Mouse (Mus musculus) spleen, postnatal 10 days (tissue): ENCODE data around the gene Ttbk1.
"Not testable (repeated sequence)": the region's sequence is repeated elsewhere in the genome, so short reads cannot be mapped to it uniquely, and the experiment has no call there.

Source experiments
- DNase-seq, 2 experiments: peaks; one replicate each; pipeline ENCODE4 v3.0.0; 2021 to 2022; ENCODE audit warnings: low spot score in 2 of 2

Ttbk1 gene

DNA sequence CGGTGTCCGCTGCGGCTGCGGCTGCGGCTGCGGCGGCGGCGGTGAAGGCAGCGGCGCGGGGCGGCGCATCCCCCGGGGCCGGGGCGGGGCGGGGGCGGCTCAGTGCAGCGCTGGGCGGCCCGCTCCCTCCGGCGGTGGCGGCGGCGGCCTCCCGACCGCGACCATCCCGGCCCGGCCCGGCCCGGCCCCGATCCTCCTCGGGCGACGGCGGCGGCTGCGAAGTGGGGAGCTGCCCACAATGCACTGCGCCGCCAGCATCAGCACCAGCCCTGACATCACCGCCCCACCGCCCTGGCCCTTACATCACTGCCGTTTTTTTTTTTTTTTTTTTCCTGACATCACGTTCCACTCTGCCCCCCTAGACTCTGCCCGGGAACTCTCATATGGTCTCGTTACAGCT, at the start of gene Ttbk1:
Gene Ttbk1, minus strand, starts transcription at position 245 of the 400 bp plus-strand sequence.
- DNase-seq, result no peak

DNA sequence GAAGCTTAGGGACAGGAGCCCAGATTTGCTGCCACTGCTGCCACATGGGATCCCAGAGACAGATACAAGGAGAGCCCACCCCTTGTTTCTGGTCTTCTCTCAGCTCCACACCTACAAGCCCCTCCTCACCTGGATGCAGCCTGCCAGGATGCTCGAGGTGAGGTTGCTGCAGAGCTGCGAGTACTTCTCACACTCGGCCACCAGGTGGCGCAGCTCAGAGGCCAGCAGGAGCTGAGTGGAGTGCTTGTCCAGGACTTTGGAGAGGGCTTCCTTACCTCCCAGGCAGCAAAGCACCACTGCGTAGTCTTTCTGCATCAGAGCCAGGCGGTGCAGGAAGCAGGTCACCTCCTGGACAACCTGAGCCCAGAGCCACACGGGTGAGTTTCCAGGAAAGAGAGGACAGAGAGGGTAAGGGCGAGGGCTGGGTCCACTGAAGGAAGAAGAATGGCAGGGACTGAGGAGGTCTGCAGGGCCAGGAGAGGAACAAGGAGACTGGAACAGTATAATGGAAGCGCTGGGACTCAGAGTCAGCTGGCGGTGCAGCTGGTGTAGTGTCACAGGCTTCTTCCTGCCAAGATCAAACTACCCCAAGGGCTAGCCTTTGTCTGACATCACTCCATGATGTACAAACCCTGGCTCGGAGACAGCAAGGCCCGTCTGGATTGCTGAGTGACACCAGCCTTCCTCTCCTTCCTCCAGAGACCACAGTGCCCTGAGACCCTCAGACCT, 38.3 kb upstream of the Ttbk1 start:
- DNase-seq, result peak; percentile 69 to 82

DNA sequence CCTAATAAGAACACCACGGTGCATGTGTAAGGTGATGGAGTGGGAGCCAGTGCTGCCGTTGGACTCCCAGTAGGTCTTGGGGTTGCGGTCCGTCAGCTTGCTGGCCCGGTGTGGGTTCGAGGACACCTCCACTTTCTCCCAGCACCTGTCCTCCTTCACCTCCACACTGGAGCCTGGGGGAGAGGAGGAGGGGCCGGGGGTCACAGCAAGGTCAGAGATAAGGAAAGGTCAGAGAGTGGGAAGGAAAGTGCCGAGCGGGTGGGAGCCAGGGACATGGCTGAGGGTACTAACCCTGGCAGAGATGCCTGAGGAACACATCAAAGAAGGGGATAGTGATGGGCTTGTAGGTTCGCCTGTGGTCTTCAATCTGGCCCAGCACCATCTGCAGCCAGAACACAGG, 37.6 kb upstream of the Ttbk1 start:
- no peak for DNase-seq

GRCm38 (mm10) chr17:46521963-46522668, 34.6 kb upstream of the Ttbk1 start:
- peak in 1 of 2 experiments; percentile 13 for DNase-seq

DNA sequence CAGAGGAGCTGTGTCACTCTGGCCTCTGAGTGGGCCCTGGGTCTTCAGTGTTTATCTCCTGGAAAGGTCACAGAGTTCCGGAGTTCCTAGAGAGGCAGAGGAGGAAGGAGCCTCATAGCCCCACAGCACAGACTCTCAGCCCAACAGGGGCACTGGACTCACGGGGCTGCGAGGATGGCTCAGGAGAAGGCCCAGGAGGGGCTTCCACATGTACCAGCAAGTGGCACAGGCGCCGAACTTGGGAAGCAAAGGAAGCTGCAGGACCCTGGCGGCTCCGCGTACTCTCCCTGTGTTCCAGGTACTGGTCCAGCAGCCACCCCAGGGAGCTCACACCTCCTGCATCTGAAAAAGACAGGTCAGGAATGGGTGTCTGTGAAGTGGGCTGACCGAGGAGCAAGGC, 33.7 kb upstream of the Ttbk1 start:
- no peak for DNase-seq

DNA sequence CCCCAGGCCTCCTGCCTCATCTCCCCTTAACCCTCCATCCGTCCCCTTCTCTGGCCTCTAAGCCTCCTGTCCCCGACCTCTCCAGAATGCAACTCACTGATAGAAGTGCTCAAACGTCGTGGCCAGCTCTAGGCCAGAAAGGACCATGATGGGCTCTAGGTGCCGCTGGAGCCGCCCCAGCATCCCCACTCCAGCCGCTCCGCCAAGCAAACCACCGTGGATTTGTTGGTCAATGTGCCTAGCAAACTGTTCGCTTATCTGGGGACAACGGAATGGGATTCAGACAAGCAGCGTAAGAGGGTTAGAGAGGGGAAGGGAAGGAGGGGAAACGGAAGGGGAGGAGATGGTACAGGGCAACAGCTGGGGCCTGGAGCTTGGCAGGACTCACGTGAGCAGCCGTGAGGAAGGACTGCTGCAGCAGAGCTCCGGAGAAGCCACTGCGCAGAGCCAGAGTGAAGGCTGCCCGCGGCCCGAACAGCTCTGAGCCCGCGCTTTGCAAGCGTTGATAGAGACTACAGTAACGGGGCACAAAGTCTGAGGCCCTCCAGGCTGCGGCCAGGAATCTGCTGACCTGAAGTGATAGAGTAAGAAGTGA, 33.0 kb upstream of the Ttbk1 start:
- DNase-seq, result no peak

- no peak for DNase-seq
Observed at GRCm38 (mm10) chr17:46519971-46520370, 32.5 kb upstream of the Ttbk1 start.

- no peak for DNase-seq
Observed at GRCm38 (mm10) chr17:46513329-46513728, 25.9 kb upstream of the Ttbk1 start.

GRCm38 (mm10) chr17:46511059-46511710, 23.7 kb upstream of the Ttbk1 start:
- no peak for DNase-seq

GRCm38 (mm10) chr17:46505617-46506016, 18.1 kb upstream of the Ttbk1 start:
- no peak for DNase-seq

DNA sequence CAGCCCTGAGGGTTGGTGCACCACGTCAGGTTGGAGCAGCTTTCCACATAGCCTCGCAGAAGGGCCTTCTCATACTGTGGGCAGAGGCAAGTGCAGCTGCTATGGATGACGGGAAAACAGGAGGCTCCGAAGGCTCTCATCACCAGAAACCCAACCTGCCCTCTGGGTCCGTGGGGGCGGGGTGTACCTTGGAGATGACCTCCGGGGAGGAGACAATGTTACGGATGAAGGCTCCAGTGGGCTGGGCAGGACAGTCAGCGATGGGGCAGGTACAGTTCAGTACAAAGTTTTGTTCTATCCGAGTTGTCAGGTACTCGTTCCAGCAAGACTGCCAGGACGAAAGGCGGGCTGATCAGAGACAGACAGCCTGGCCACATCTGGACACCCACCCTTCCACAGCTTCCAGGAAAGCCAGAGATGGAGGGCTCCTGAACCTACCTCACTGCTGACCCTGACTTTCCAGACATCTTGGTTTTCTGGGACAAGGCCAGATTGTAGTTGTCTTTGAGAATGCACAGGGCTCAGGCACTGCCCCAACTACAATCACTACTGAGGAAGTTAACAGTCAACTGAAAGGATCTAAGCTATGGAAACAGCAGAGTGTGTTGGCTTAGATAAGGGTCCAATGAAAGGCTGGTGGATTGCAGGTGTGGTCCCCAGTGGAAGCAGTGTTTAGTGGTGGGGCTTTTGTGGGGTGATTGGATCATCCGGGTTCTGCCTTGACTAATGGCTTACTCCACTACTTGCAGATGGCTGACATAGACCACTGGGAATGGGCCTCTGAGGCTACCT, 16.6 kb upstream of the Ttbk1 start:
- DNase-seq, result no peak

DNA sequence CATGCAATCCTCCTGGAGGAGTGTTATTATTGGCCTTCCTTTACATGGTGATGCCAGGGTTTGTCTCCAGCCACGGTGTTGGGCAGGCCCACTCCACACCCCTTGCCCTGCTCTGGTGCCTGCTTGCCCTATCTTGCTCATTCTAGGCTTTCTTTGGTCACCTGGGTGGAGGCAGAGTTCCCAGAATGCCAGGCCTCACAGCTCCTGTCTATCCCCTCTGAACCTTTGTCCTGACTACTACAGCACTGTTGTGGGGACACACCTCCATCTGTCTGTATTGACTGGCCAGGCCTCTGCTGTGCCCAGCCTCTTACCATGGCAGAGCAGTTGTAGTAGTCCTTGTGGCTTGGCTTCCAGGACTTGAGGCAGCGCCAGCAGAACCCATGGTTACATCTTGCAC, 15.3 kb upstream of the Ttbk1 start:
- no peak for DNase-seq

GRCm38 (mm10) chr17:46497956-46498355, 10.5 kb upstream of the Ttbk1 start:
- DNase-seq, result no peak

- peak; percentile 33 to 67 for DNase-seq
Observed at GRCm38 (mm10) chr17:46496623-46497434, 9.4 kb upstream of the Ttbk1 start, which contains the start of gene Dnph1. TSS of gene Dnph1 (plus strand) at chr17:46496711.

DNA sequence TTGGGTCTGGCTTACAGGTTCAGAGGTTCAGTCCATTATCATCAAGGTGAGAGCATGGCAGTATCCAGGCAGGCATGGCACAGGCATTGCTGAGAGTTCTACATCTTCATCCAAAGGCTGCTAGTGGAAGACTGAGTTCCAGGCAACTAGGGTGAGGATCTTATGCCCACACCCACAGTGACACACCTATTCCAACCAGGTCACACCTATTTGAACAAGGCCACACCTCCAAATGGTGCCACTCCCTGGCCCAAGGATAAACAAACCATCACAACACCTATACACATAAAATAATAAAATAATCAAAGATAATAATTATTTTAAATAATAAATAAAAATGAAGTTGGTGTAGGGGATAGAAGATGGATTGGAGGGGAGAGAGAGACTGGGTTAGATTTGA, 8.6 kb upstream of the Ttbk1 start:
- DNase-seq, result not testable (repeated sequence)

DNA sequence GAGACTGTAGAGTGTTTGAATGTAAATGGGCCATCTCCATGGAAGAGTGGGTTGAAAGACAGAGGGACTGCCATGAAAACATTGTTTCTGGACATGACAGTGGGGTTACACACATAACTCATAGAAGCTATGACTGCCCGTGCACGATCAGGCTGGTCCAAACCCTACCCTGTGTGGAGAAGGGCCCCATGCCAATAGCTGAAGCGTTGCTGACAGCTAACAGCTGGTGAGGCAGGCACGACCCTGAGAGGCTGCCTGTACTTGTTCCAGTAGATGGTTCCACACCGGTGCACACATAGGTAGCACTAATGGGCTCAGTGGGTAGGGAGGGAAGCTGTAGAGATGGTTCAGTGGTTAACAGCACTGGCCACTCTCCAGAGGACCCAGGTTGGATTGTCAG, 8.0 kb upstream of the Ttbk1 start:
- DNase-seq, result no peak

GRCm38 (mm10) chr17:46486995-46487394, 480 bp downstream of the Ttbk1 start:
- DNase-seq, result no peak

GRCm38 (mm10) chr17:46484461-46484875, 3.0 kb downstream of the Ttbk1 start:
- DNase-seq, result no peak

GRCm38 (mm10) chr17:46484021-46484431, 3.4 kb downstream of the Ttbk1 start:
- peak in 1 of 2 experiments; percentile 22 for DNase-seq

DNA sequence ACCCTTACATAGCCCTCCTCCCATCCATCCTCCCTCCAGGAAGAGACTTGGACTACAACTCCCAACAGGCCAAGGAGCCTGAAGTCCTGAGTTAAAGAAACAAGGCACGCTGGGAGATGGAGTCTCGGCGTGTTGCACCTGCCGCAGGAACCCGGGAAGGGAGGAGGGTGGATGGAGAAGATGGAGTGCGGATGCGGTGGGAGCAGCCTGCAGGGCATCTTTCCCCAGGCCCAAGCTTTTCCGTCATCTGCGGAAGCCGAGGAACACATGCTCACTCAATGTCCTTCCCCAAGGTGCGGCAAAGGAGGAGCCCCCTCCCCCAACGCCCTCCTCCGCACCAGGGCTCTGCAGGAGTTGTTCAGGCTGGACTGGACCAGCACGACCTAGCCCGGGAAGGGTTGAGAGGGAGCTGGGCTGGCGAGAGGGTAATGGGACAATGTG, 3.9 kb downstream of the Ttbk1 start:
- no peak for DNase-seq

- DNase-seq, result no peak
Observed at GRCm38 (mm10) chr17:46477286-46477685, 10.2 kb downstream of the Ttbk1 start.
